18 mouse cellular contexts compared by ENCODE assay signal in the genomic region with DNA sequence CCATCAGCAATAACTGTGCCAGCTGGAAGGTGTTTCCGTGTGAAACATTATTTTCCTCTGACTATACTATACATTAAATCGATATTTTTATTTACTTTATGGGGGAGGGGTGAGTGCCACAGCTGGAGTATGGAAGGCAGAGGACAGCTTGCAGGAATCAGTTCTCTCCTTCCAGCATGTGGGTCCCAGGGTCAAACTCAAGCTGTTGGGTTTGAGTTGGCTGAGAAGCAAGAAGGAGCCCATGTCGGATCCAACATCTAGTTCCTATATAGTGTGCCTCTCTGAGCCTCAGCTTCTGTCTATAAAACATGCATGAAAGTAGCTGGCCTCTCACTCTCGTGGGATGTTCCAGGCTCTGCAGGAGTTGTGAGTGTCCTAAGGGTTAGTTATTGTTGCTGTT. TPM values are rescaled to one million over a fixed set of nuclear protein-coding genes. Genes with fewer than 3 reads are reported as not detected.
DNase-seq lines count a peak whose midpoint lies in the region; ATAC-seq and TF ChIP-seq lines count a peak whose summit lies in the region.
"Had no signal": no experiment of that assay in that cellular context is flagged by ENCODE, and none has a peak within 500 bp of the region (broad histone marks: within the 10 kb centered on the region; RNA-seq: fewer than 3 reads in every experiment).

No protein-coding gene starts in this region.

- no peak for ATAC-seq in heart, embryonic 11.5 days (replicated peaks; ENCODE audit: insufficient number of reproducible peaks, low FRiP score, low TSS enrichment)
- no peak for ATAC-seq in intestine, embryonic 15.5 days
- no peak for ATAC-seq in intestine, postnatal 0 days
- ATAC-seq in midbrain, embryonic 15.5 days (replicated peaks) = no peak
- no peak for ATAC-seq in midbrain, embryonic 16.5 days
- no peak for ATAC-seq in neural tube, embryonic 15.5 days (ENCODE audit: low FRiP score)
- ATAC-seq: activated CD4-positive, CD25-positive, alpha-beta regulatory T cell, adult 4 months had no signal

- 0 out of 2 replicates have a peak overlapping the region, but pooled peaks have one; percentile 76 for H3K27ac ChIP-seq in heart, embryonic 11.5 days (ENCODE audit: low read depth, low read length)
- H3K27ac ChIP-seq in intestine, embryonic 15.5 days = peak overlapping the region; percentile 24; the same call in 1 of the 2 replicates
- no peak overlapping the region for H3K27ac ChIP-seq in intestine, postnatal 0 days (ENCODE audit: low read depth, low read length)
- H3K27ac ChIP-seq in midbrain, embryonic 15.5 days = 0 out of 2 replicates have a peak overlapping the region, but pooled peaks have one; percentile 9
- H3K27ac ChIP-seq in midbrain, embryonic 16.5 days (ENCODE audit: low read length) = no peak overlapping the region
- peak overlapping the region; percentile 68 for H3K27ac ChIP-seq in neural tube, embryonic 15.5 days (replicated peaks)
- H3K27ac ChIP-seq: embryonic facial prominence, embryonic 12.5 days had no signal

- H3K4me2 ChIP-seq in heart, embryonic 11.5 days = no peak overlapping the region
- no peak overlapping the region for H3K4me2 ChIP-seq in intestine, embryonic 15.5 days (replicated peaks)
- no peak overlapping the region for H3K4me2 ChIP-seq in intestine, postnatal 0 days (replicated peaks; ENCODE audit: low read depth)
- H3K4me2 ChIP-seq in midbrain, embryonic 15.5 days = no peak overlapping the region
- H3K4me2 ChIP-seq in midbrain, embryonic 16.5 days (ENCODE audit: low read length) = no peak overlapping the region
- no peak overlapping the region for H3K4me2 ChIP-seq in neural tube, embryonic 15.5 days
- H3K4me2 ChIP-seq: embryonic facial prominence, embryonic 12.5 days had no signal

- peaks cover 25% of the 10 kb centered on the region for H3K4me1 ChIP-seq in heart, embryonic 11.5 days (ENCODE audit: control insufficient read depth, insufficient read depth, low read length)
- peaks cover 17% of the 10 kb centered on the region for H3K4me1 ChIP-seq in intestine, embryonic 15.5 days (replicated peaks)
- 0 out of 2 replicates have a peak, but pooled peaks cover 4% of the 10 kb centered on the region for H3K4me1 ChIP-seq in intestine, postnatal 0 days (replicated peaks; ENCODE audit: control insufficient read depth, insufficient read depth, low read length)
- H3K4me1 ChIP-seq in midbrain, embryonic 15.5 days = peaks cover 17% of the 10 kb centered on the region
- H3K4me1 ChIP-seq in midbrain, embryonic 16.5 days (ENCODE audit: control insufficient read depth, insufficient read depth, low read length) = peaks cover 7% of the 10 kb centered on the region
- peaks cover 24% of the 10 kb centered on the region for H3K4me1 ChIP-seq in neural tube, embryonic 15.5 days

- H3K9ac ChIP-seq in heart, embryonic 11.5 days (ENCODE audit: low read depth, low read length) = no peak overlapping the region
- no peak overlapping the region for H3K9ac ChIP-seq in intestine, embryonic 15.5 days
- no peak overlapping the region for H3K9ac ChIP-seq in intestine, postnatal 0 days (ENCODE audit: low read depth, low read length)
- no peak overlapping the region for H3K9ac ChIP-seq in midbrain, embryonic 15.5 days
- H3K9ac ChIP-seq in midbrain, embryonic 16.5 days (ENCODE audit: low read depth, low read length) = no peak overlapping the region
- H3K9ac ChIP-seq in neural tube, embryonic 15.5 days (replicated peaks) = no peak overlapping the region
- H3K9ac ChIP-seq: embryonic facial prominence, embryonic 12.5 days had no signal

- H3K9me3 ChIP-seq in heart, embryonic 11.5 days (replicated peaks; ENCODE audit: control insufficient read depth, low read length) = no peaks in the 10 kb centered on the region
- no peaks in the 10 kb centered on the region for H3K9me3 ChIP-seq in intestine, embryonic 15.5 days
- H3K9me3 ChIP-seq in intestine, postnatal 0 days (ENCODE audit: control insufficient read depth) = no peaks in the 10 kb centered on the region
- no peaks in the 10 kb centered on the region for H3K9me3 ChIP-seq in midbrain, embryonic 15.5 days
- no peaks in the 10 kb centered on the region for H3K9me3 ChIP-seq in midbrain, embryonic 16.5 days (replicated peaks; ENCODE audit: control insufficient read depth, low read length, poor library complexity, severe bottlenecking)
- H3K9me3 ChIP-seq in neural tube, embryonic 15.5 days (replicated peaks) = no peaks in the 10 kb centered on the region
- H3K9me3 ChIP-seq: embryonic facial prominence, embryonic 12.5 days had no signal

- no peak for DNase-seq in heart, adult 9 months (ENCODE audit: low spot score in 2 of 2)
- DNase-seq in layer of hippocampus, postnatal 10 days (ENCODE audit: low spot score in 2 of 2) = no peak
- DNase-seq: B cell, adult 2 months; heart, adult 18-20 months; kidney, adult 9 months; kidney, postnatal 4 days; right cerebral cortex, postnatal 4 days had no signal

- H3K27me3 ChIP-seq in heart, embryonic 11.5 days (ENCODE audit: control insufficient read depth, insufficient read depth, low read length) = no peaks in the 10 kb centered on the region
- no peaks in the 10 kb centered on the region for H3K27me3 ChIP-seq in intestine, embryonic 15.5 days (replicated peaks)
- H3K27me3 ChIP-seq in intestine, postnatal 0 days (replicated peaks; ENCODE audit: control insufficient read depth, insufficient read depth, low read length) = peaks cover 12% of the 10 kb centered on the region; the same call in 1 of the 2 replicates
- no peaks in the 10 kb centered on the region for H3K27me3 ChIP-seq in midbrain, embryonic 15.5 days (replicated peaks)
- H3K27me3 ChIP-seq in midbrain, embryonic 16.5 days (ENCODE audit: control insufficient read depth, insufficient read depth, low read depth, low read length) = no peaks in the 10 kb centered on the region
- H3K27me3 ChIP-seq in neural tube, embryonic 15.5 days (replicated peaks) = no peaks in the 10 kb centered on the region
- H3K27me3 ChIP-seq: embryonic facial prominence, embryonic 12.5 days; Patski had no signal

- H3K36me3 ChIP-seq in heart, embryonic 11.5 days (ENCODE audit: control insufficient read depth, insufficient read depth, low read length) = no peaks in the 10 kb centered on the region
- no peaks in the 10 kb centered on the region for H3K36me3 ChIP-seq in intestine, embryonic 15.5 days
- H3K36me3 ChIP-seq in intestine, postnatal 0 days (ENCODE audit: control insufficient read depth, insufficient read depth) = no peaks in the 10 kb centered on the region
- H3K36me3 ChIP-seq in midbrain, embryonic 15.5 days (replicated peaks) = no peaks in the 10 kb centered on the region
- no peaks in the 10 kb centered on the region for H3K36me3 ChIP-seq in midbrain, embryonic 16.5 days (ENCODE audit: control insufficient read depth, insufficient read depth, low read length)
- H3K36me3 ChIP-seq in neural tube, embryonic 15.5 days = no peaks in the 10 kb centered on the region
- H3K36me3 ChIP-seq: embryonic facial prominence, embryonic 12.5 days had no signal

- WGBS in heart, embryonic 11.5 days (ENCODE audit: insufficient replicate concordance) = 71% methylated on average over 4 of the region's 4 CpGs
- WGBS in intestine, embryonic 15.5 days = 57% methylated on average over 4 of the region's 4 CpGs
- 63% methylated on average over 4 of the region's 4 CpGs for WGBS in intestine, postnatal 0 days
- WGBS in midbrain, embryonic 15.5 days = 83% methylated on average over 4 of the region's 4 CpGs
- 81% methylated on average over 4 of the region's 4 CpGs for WGBS in midbrain, embryonic 16.5 days
- 84% methylated on average over 4 of the region's 4 CpGs for WGBS in neural tube, embryonic 15.5 days

- H3K4me3 ChIP-seq in heart, embryonic 11.5 days (ENCODE audit: low read depth, low read length) = no peak overlapping the region
- no peak overlapping the region for H3K4me3 ChIP-seq in intestine, embryonic 15.5 days (replicated peaks)
- no peak overlapping the region for H3K4me3 ChIP-seq in intestine, postnatal 0 days (ENCODE audit: low read depth, low read length)
- no peak overlapping the region for H3K4me3 ChIP-seq in midbrain, embryonic 15.5 days
- H3K4me3 ChIP-seq in midbrain, embryonic 16.5 days (ENCODE audit: low read depth, low read length) = no peak overlapping the region
- no peak overlapping the region for H3K4me3 ChIP-seq in neural tube, embryonic 15.5 days (replicated peaks)
- H3K4me3 ChIP-seq: embryonic facial prominence, embryonic 12.5 days; gastrocnemius, adult 2 months had no signal

- TF ChIP-seq CTCF in intestine, postnatal 0 days (IDR thresholded peaks at IDR 0.05; ENCODE audit: low read depth) = no peak

RNA-seq across cellular contexts. Expression of a gene that starts 3.3 kb away (rescaled TPM):
- 3.1 and 3.6 TPM in 2 replicates for polyA plus RNA-seq in heart, embryonic 11.5 days (2014; fragmentation: Nextera tagmentation; extraction: Ambion mirVana)
- 2.8 and 4.3 TPM in 2 replicates for polyA plus RNA-seq in intestine, embryonic 15.5 days (2015; fragmentation: Nextera tagmentation; extraction: Ambion mirVana)
- 2.8 and 3.6 TPM in 2 replicates for polyA plus RNA-seq in intestine, postnatal 0 days (2015; fragmentation: Nextera tagmentation; extraction: Ambion mirVana)
- 5.1 and 6.3 TPM in 2 replicates for polyA plus RNA-seq in midbrain, embryonic 15.5 days (2015; fragmentation: Nextera tagmentation; extraction: Ambion mirVana)
- 5.1 and 5.2 TPM in 2 replicates for polyA plus RNA-seq in midbrain, embryonic 16.5 days (2015; fragmentation: Nextera tagmentation; extraction: Ambion mirVana)
- polyA plus RNA-seq in neural tube, embryonic 15.5 days (2015; fragmentation: Nextera tagmentation; extraction: Ambion mirVana) = 3.6 and 4.0 TPM in 2 replicates
- 1 to 10 TPM; 5.7 to 6.6 TPM for total RNA-seq in layer of hippocampus, postnatal 10 days (2021)
- total RNA-seq: common myeloid progenitor, adult 5-6 weeks had no signal

RNA-seq across cellular contexts. Expression of a gene that starts 26.4 kb away (rescaled TPM):
- 23.3 and 23.7 TPM in 2 replicates for polyA plus RNA-seq in heart, embryonic 11.5 days (2014; fragmentation: Nextera tagmentation; extraction: Ambion mirVana)
- 22.4 and 25.4 TPM in 2 replicates for polyA plus RNA-seq in intestine, embryonic 15.5 days (2015; fragmentation: Nextera tagmentation; extraction: Ambion mirVana)
- polyA plus RNA-seq in intestine, postnatal 0 days (2015; fragmentation: Nextera tagmentation; extraction: Ambion mirVana) = 13.3 and 14.6 TPM in 2 replicates
- 19.9 and 20.8 TPM in 2 replicates for polyA plus RNA-seq in midbrain, embryonic 15.5 days (2015; fragmentation: Nextera tagmentation; extraction: Ambion mirVana)
- 18.2 and 18.3 TPM in 2 replicates for polyA plus RNA-seq in midbrain, embryonic 16.5 days (2015; fragmentation: Nextera tagmentation; extraction: Ambion mirVana)
- polyA plus RNA-seq in neural tube, embryonic 15.5 days (2015; fragmentation: Nextera tagmentation; extraction: Ambion mirVana) = 17.3 and 20.2 TPM in 2 replicates
- total RNA-seq in layer of hippocampus, postnatal 10 days (2021) = 10 to 100 TPM; 33.3 to 35.2 TPM

RNA-seq across cellular contexts. Expression of a gene that starts 41.4 kb away (rescaled TPM):
- 54.9 and 57.6 TPM in 2 replicates for polyA plus RNA-seq in heart, embryonic 11.5 days (2014; fragmentation: Nextera tagmentation; extraction: Ambion mirVana)
- 78.8 and 90.9 TPM in 2 replicates for polyA plus RNA-seq in intestine, embryonic 15.5 days (2015; fragmentation: Nextera tagmentation; extraction: Ambion mirVana)
- 90.3 and 95.4 TPM in 2 replicates for polyA plus RNA-seq in intestine, postnatal 0 days (2015; fragmentation: Nextera tagmentation; extraction: Ambion mirVana)
- 90.6 and 97.3 TPM in 2 replicates for polyA plus RNA-seq in midbrain, embryonic 15.5 days (2015; fragmentation: Nextera tagmentation; extraction: Ambion mirVana)
- polyA plus RNA-seq in midbrain, embryonic 16.5 days (2015; fragmentation: Nextera tagmentation; extraction: Ambion mirVana) = 97.5 and 106 TPM in 2 replicates
- 89.5 and 93.2 TPM in 2 replicates for polyA plus RNA-seq in neural tube, embryonic 15.5 days (2015; fragmentation: Nextera tagmentation; extraction: Ambion mirVana)
- total RNA-seq in layer of hippocampus, postnatal 10 days (2021) = 10 to 100 TPM; 44.4 to 52.8 TPM

RNA-seq across cellular contexts. Expression of a gene that starts 55.6 kb away (rescaled TPM):
- polyA plus RNA-seq in heart, embryonic 11.5 days (2014; fragmentation: Nextera tagmentation; extraction: Ambion mirVana) = 31.4 and 33.0 TPM in 2 replicates
- 48.3 and 49.6 TPM in 2 replicates for polyA plus RNA-seq in intestine, embryonic 15.5 days (2015; fragmentation: Nextera tagmentation; extraction: Ambion mirVana)
- polyA plus RNA-seq in intestine, postnatal 0 days (2015; fragmentation: Nextera tagmentation; extraction: Ambion mirVana) = 28.2 and 29.3 TPM in 2 replicates
- 96.4 and 100 TPM in 2 replicates for polyA plus RNA-seq in midbrain, embryonic 15.5 days (2015; fragmentation: Nextera tagmentation; extraction: Ambion mirVana)
- polyA plus RNA-seq in midbrain, embryonic 16.5 days (2015; fragmentation: Nextera tagmentation; extraction: Ambion mirVana) = 93.8 and 95.3 TPM in 2 replicates
- 86.5 and 93.2 TPM in 2 replicates for polyA plus RNA-seq in neural tube, embryonic 15.5 days (2015; fragmentation: Nextera tagmentation; extraction: Ambion mirVana)
- total RNA-seq in layer of hippocampus, postnatal 10 days (2021) = 10 to 100 TPM; 49.0 to 52.0 TPM

RNA-seq across cellular contexts. Expression of a gene that starts 55.7 kb away (rescaled TPM):
- polyA plus RNA-seq in heart, embryonic 11.5 days (2014; fragmentation: Nextera tagmentation; extraction: Ambion mirVana) = 11.2 and 14.8 TPM in 2 replicates
- 11.9 and 15.2 TPM in 2 replicates for polyA plus RNA-seq in intestine, embryonic 15.5 days (2015; fragmentation: Nextera tagmentation; extraction: Ambion mirVana)
- polyA plus RNA-seq in intestine, postnatal 0 days (2015; fragmentation: Nextera tagmentation; extraction: Ambion mirVana) = 4.0 and 5.2 TPM in 2 replicates
- 50.2 and 55.5 TPM in 2 replicates for polyA plus RNA-seq in midbrain, embryonic 15.5 days (2015; fragmentation: Nextera tagmentation; extraction: Ambion mirVana)
- 49.2 and 49.8 TPM in 2 replicates for polyA plus RNA-seq in midbrain, embryonic 16.5 days (2015; fragmentation: Nextera tagmentation; extraction: Ambion mirVana)
- polyA plus RNA-seq in neural tube, embryonic 15.5 days (2015; fragmentation: Nextera tagmentation; extraction: Ambion mirVana) = 44.3 and 49.7 TPM in 2 replicates
- 10 to 100 TPM; 73.6 to 74.9 TPM for total RNA-seq in layer of hippocampus, postnatal 10 days (2021)

Comparison
In these comparisons a context has a peak if more than half of its experiments do, and no peak if none do; other contexts are left out.
1. H3K27ac ChIP-seq: peak in heart, embryonic 11.5 days (single experiment), intestine, embryonic 15.5 days (single experiment), midbrain, embryonic 15.5 days (single experiment) and neural tube, embryonic 15.5 days (single experiment); none in intestine, postnatal 0 days (single experiment) and midbrain, embryonic 16.5 days (single experiment).